Mouse (Mus musculus) bone marrow macrophage, adult 2 months (primary cell): Measurements from ENCODE around the gene H1foo. TPM values are rescaled to one million over a fixed set of nuclear protein-coding genes. Genes with fewer than 3 reads are reported as not detected.

ENCODE experiments used
- H3K27ac ChIP-seq: 2 replicates; pipeline ENCODE4 v1.5.1; 2012; ENCODE audit warnings: low read depth, low read length; ENCODE audit not compliant: insufficient read depth
- H3K4me1 ChIP-seq: 2 replicates; pipeline ENCODE4 v1.6.1; 2012; ENCODE audit warnings: low read length; ENCODE audit not compliant: control insufficient read depth, insufficient read depth
- H3K4me3 ChIP-seq: 2 replicates; pipeline ENCODE4 v1.5.1; 2012; ENCODE audit warnings: mild to moderate bottlenecking, low read length, moderate library complexity; ENCODE audit not compliant: insufficient read depth
- CTCF ChIP-seq: IDR thresholded peaks from 2 replicates; pipeline ENCODE4 v1.5.1; 2012; ENCODE audit warnings: low read depth, mild to moderate bottlenecking, low read length, moderate library complexity
- POLR2A ChIP-seq: IDR thresholded peaks from 2 replicates; pipeline ENCODE4 v1.6.1; 2012; ENCODE audit warnings: mild to moderate bottlenecking, low read depth, low read length, borderline replicate concordance
- polyA plus RNA-seq: library from polyadenylated mRNA; stranded (reverse); fragments of >200 nt; gene quantifications from 2 replicates; pipeline ENCODE4 v1.2.4, GENCODE M21; 2012; ENCODE audit not compliant: missing spikeins, insufficient read depth, insufficient read length

The H1foo gene
- polyA plus RNA-seq, 1 experiment, result not detected

DNA sequence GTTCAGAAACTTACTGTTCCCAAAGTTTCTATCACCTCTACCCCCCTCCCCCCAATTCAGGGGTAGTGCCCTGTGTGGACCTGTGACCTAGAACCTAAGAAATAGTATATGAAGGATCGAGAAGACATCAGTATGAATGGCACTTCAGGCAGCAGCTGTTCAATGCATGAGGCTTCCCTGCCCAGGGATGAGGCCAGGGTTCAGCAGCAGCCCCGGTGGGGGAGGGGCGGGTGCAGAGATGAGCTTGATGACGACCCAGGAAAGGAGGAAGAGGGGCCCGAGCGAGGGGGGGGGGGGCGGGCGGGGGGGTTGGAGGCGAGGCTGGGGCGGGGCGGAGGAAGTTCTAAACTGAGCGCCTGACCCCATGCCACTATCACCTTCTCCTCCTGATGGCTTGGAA is 3.6 kb upstream of the H1foo start:
- no peak overlapping the region for H3K27ac ChIP-seq
- peaks cover 46% of the 10 kb centered on the region for H3K4me1 ChIP-seq
- H3K4me3 ChIP-seq, result no peak overlapping the region
- no peak for TF ChIP-seq POLR2A
- no peak for TF ChIP-seq CTCF

DNA sequence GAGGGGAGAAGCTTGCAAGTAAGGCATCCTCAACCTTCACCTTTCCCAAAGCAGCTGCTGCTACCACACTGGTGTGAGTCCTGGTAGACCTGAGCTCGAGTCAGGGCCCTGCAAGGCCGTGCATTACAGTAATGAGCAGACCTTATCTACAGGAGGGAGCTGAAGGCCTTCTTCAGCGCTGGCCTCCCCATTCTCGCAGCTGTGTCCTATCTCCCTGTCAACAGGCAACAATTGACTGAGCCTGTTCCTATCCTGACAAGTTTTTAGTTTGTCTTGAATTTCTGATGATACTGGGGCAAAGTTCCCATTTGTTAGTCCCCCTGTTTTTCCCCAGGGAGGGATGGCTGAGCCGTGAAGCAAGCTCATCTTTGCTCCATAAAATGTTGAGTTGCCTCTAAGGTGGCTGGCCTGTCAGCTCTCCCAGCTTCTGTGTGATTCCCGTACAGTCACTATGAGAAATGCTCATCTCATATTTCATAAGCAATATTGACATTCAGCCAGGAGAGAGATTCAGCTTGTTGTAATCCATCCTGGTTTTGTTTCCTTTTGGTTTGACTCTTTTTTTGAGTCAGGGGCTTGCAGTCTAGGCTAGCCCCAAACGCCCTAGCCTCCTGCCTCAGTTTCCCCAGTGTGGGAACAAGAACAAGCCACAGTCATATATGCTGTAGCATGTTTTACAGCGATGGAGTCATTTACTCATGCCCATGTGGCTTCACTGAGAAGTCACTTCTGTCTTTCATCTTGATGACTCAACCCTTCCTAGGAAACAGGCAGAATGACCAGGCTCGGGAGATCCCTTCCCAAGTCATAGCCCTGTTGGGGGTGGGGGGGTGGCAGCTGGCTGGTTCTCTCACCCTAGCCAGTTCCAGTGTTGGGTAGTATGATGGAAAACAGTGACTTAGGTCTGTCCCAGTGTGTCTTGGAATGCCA is 975 bp upstream of the H1foo start:
- TF ChIP-seq POLR2A (no peak), CTCF (no peak)
- Histone ChIP-seq H3K4me3 (no peak overlapping the region), H3K27ac (peak overlapping the region; percentile 29), H3K4me1 (peaks cover 56% of the 10 kb centered on the region)

DNA sequence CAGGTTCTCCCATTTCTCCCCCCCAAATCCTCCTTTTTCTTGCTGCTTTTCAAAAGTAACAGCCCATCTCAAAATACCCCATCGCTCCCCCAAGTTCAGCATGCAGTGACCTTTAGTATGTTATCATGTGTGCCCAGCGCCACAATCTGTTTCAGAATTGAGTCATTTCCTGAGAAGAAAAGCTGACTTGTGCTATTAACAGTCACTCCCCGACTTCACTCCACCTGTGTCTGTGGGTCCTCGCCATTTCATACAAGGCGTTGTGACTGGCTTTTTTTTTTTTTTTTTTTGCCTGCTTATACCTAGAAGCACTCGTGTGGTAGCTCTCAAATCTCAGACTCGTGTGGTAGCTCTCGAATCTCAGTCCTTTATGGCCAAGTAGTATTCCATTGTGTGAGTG is 895 bp downstream of the H1foo start:
- Histone ChIP-seq H3K4me3 (no peak overlapping the region), H3K4me1 (peaks cover 55% of the 10 kb centered on the region), H3K27ac (no peak overlapping the region)
- TF ChIP-seq POLR2A (no peak), CTCF (no peak)

DNA sequence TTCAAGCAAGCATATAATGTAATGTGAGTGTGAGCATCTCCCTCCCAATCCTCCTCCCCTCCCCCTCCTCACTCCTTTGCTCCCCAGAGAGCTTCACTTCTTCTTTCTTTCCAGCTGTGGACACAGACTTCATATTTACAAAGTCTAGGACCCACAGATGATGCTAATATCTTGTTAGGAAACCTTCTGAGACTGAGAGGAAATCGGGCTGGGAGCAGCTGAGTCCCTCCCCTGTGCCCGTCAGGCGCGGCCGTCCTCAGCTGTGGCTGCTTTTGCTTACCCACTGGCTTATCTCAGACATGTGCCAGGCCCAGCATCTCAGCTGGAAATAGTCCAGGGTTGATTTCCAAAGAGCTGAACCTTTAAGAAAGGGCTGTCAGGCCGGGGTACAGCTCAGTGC is 1.7 kb downstream of the H1foo start:
- peaks cover 49% of the 10 kb centered on the region for H3K4me1 ChIP-seq
- peak overlapping the region; percentile 56 for H3K27ac ChIP-seq
- H3K4me3 ChIP-seq, result no peak overlapping the region
- no peak for TF ChIP-seq POLR2A

DNA sequence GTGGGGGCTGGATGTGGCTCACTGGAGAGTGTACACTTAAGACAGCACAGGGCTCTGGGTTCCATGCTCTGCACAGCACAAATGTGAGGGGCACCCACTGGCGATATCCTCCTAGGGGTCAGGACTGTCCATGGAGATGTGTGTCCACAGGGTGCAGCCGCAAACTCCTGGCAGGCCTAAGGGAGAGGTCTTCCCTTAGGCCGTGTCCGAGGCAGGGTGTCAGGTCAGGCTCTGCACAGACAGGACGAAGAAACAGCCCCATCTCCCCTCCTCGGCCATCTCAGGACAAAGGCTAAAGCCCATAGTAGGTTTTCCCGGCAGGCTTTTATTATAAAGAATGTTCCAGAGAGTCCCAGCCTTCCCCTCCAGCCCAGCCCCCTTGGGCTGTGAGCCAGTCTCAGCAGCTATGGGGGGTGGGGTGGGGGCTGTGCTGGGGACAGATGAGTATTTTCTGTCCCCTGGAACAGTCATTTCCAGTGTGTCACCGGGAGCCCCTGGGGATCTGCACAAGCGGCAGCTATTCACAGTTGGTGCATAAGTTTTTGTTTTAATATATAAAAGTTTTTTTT is 9.9 kb downstream of the H1foo start:
- peaks cover 7% of the 10 kb centered on the region for H3K4me1 ChIP-seq
- H3K4me3 ChIP-seq, result no peak overlapping the region
- TF ChIP-seq CTCF (no peak), POLR2A (no peak)
- H3K27ac ChIP-seq, result no peak overlapping the region

DNA sequence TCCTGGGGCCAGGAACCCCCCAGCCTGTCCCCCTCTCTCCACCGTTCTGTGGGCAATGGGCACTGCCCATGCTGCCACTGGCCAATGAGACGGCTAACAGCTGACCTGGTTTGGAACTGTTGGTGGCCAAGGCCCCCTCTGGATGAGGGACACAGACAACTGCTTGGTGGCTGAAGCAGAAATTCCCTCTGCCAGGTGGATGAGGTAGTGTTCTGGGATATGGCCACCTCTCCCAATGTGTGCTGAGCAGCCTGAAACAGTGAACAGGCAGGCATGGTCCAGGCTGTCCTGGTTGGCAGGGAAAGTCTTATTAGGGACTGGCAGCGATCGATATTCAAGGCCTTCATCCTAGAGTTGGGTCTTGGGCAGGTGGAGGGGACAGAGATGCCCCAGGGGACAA is 10.4 kb downstream of the H1foo start:
- H3K27ac ChIP-seq, result no peak overlapping the region
- H3K4me3 ChIP-seq, result no peak overlapping the region
- TF ChIP-seq POLR2A, result no peak
- TF ChIP-seq CTCF, result no peak
- peaks cover 7% of the 10 kb centered on the region for H3K4me1 ChIP-seq

DNA sequence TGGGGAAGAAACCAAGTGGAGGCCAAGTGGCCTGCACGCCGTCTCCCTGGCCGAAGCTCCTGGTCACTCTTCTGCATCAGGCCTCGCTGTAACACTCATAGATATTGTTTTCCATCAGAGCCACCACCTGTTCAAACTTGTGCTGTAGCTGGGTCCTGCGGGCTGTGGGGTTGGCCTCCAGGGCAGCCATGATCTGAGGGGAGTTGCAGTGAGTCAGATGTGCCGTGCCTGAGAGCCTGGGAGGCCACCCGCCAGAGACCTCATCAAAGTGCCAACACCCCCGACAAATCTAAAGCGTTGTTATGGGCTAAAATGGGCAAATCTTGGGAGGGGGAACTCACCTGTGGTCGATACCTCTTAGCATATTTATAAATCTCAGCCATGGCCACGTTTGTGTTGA is 10.9 kb downstream of the H1foo start:
- TF ChIP-seq CTCF (no peak), POLR2A (no peak)
- Histone ChIP-seq H3K4me3 (no peak overlapping the region), H3K4me1 (peaks cover 7% of the 10 kb centered on the region)

DNA sequence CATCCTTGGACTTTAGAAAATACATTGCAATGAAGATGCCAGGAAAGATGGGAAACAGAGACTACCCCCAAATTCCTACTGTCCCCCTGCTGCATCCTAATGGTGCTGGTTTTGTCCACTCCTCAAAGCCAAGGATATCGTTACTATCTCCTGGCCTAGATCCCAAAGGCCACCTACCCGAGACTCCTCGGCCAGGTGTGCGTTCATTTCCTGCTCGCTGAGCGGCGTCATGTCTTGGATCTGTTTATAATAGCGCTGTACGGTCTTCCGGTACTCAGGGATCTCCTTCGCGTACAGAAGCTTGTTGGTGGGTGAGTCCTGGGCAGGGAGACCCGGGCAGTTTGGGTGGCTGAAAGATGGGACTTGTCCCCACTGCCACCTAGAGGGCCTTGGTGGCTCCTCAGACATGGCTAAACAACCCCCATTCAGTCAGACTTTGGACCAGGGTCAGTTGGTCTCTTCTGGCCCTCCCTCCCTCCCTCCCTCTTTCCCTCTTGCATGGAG is 11.7 kb downstream of the H1foo start:
- TF ChIP-seq CTCF, result no peak; the same call in 1 of the 2 replicates
- no peak for TF ChIP-seq POLR2A
- no peak overlapping the region for H3K4me3 ChIP-seq
- H3K4me1 ChIP-seq, result peaks cover 7% of the 10 kb centered on the region
- no peak overlapping the region for H3K27ac ChIP-seq

More for the DNA sequence above, 10.9 kb downstream of the H1foo start:
- H3K27ac ChIP-seq, result no peak overlapping the region

DNA sequence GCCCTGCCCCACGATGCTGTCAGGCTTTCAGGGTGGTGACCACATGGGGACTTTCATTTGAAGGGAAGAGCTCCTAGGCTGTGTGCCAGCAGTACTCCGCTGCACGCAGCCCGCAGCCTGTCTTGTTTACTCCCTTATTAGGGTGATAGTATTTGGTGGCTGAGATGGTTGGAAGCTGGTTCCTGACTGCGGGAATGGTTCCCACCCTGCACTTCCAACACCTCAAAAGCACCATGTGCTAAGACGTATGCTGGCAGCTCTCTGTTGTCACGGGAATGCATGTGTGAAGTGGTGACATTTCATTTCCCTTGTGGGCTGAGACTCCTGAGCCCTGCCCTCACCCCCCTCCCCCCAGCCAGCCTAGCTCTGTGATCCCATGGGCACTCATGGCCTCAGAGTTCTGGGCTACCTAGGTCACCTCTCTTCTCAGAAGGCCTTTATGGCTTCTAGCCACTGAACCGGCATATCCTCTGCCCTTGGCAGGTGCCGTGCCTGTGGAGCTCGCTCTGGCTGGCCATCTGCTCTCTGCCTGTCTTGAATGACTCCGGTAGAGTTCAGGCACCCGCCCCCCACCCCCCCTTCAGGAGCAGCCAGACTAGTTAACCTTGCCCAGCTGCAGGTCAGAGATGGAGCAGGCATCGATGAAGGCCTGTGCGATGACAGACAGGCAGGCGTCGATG is 12.3 kb downstream of the H1foo start:
- no peak overlapping the region for H3K4me3 ChIP-seq
- H3K27ac ChIP-seq, result no peak overlapping the region
- peaks cover 7% of the 10 kb centered on the region for H3K4me1 ChIP-seq
- TF ChIP-seq CTCF (no peak), POLR2A (no peak)
